Mouse (Mus musculus) stomach, embryonic 15.5 days (tissue): ENCODE measurements around the gene Adh1. TPM values are rescaled to one million over a fixed set of nuclear protein-coding genes. Genes with fewer than 3 reads are reported as not detected.

ENCODE experiments used
- ATAC-seq: fragments of 200-750 bp; cut with Nextera tagmentation; 2 replicates; pipeline ENCODE4 v1.8.0; 2017; ENCODE audit warnings: low read depth, moderate number of reproducible peaks, moderate TSS enrichment; ENCODE audit not compliant: insufficient read depth, low FRiP score
- H3K27ac ChIP-seq: fragments of 300-500 bp; sonication (generic); 2 replicates; pipeline ENCODE4 v1.5.1; 2015; ENCODE audit warnings: mild to moderate bottlenecking, inconsistent platforms
- H3K27me3 ChIP-seq: fragments of 300-500 bp; sonication (generic); replicated peaks from 2 replicates; pipeline ENCODE4 v1.6.1; 2015; ENCODE audit warnings: inconsistent platforms
- H3K36me3 ChIP-seq: fragments of 300-500 bp; sonication (generic); 2 replicates; pipeline ENCODE4 v1.6.1; 2015; ENCODE audit warnings: inconsistent platforms
- H3K4me1 ChIP-seq: fragments of 300-500 bp; sonication (generic); 2 replicates; pipeline ENCODE4 v1.6.1; 2015; ENCODE audit warnings: inconsistent platforms
- H3K4me2 ChIP-seq: fragments of 300-500 bp; sonication (generic); 2 replicates; pipeline ENCODE4 v1.6.1; 2015; ENCODE audit warnings: mild to moderate bottlenecking, inconsistent platforms
- H3K4me3 ChIP-seq: fragments of 300-500 bp; sonication (generic); replicated peaks from 2 replicates; pipeline ENCODE4 v1.5.1; 2015; ENCODE audit warnings: inconsistent platforms
- H3K9ac ChIP-seq: fragments of 300-500 bp; sonication (generic); 2 replicates; pipeline ENCODE4 v1.6.1; 2015; ENCODE audit warnings: inconsistent platforms
- H3K9me3 ChIP-seq: fragments of 300-500 bp; sonication (generic); 2 replicates; pipeline ENCODE4 v1.6.1; 2016; ENCODE audit warnings: inconsistent platforms
- WGBS: fragments of 180-500 bp; shearing (Covaris S2); methylation state at CpG from one replicate; pipeline ENCODE4 v1.1.7; 2015; 5-methylcytosine and 5-hydroxymethylcytosine counted together
- polyA plus RNA-seq: library from polyadenylated mRNA; unstranded; fragments of >200 nt; fragmentation: Nextera tagmentation; extraction: Ambion mirVana; gene quantifications from 2 replicates; pipeline ENCODE4 v1.2.1, GENCODE M21; 2015

Gene Adh1
- polyA plus RNA-seq, 1 experiment from 2014 or later = 40.9 TPM

- H3K4me1 ChIP-seq = peaks cover 6% of the 10 kb centered on the region; the same call in 1 of the 2 replicates
- 75% methylated on average over 4 of the region's 4 CpGs for WGBS
- no peak overlapping the region for H3K27ac ChIP-seq
- no peak overlapping the region for H3K4me3 ChIP-seq
- H3K27me3 ChIP-seq = no peaks in the 10 kb centered on the region
- no peak for ATAC-seq
- no peak overlapping the region for H3K4me2 ChIP-seq
- H3K9ac ChIP-seq = no peak overlapping the region
- H3K9me3 ChIP-seq = no peaks in the 10 kb centered on the region
- no peaks in the 10 kb centered on the region for H3K36me3 ChIP-seq
Measured at GRCm38 (mm10) chr3:138302676-138303075, 41.9 kb downstream of the Adh1 start.

GRCm38 (mm10) chr3:138303771-138304488, 43.1 kb downstream of the Adh1 start:
- Histone ChIP-seq H3K27ac (peak overlapping the region; percentile 45), H3K9ac (no peak overlapping the region), H3K27me3 (no peaks in the 10 kb centered on the region), H3K4me3 (no peak overlapping the region), H3K4me1 (peaks cover 6% of the 10 kb centered on the region; the same call in 1 of the 2 replicates), H3K9me3 (no peaks in the 10 kb centered on the region), H3K4me2 (no peak overlapping the region), H3K36me3 (no peaks in the 10 kb centered on the region)
- ATAC-seq = peak; percentile 45; the same call in 1 of the 2 replicates
- WGBS = 58% methylated on average over 6 of the region's 6 CpGs

- Histone ChIP-seq H3K27me3 (no peaks in the 10 kb centered on the region), H3K9me3 (no peaks in the 10 kb centered on the region), H3K36me3 (no peaks in the 10 kb centered on the region), H3K4me1 (peaks cover 6% of the 10 kb centered on the region; the same call in 1 of the 2 replicates), H3K4me3 (no peak overlapping the region), H3K4me2 (no peak overlapping the region), H3K9ac (no peak overlapping the region), H3K27ac (peak overlapping the region; percentile 45; the same call in 1 of the 2 replicates)
- WGBS = 33% methylated on average over 4 of the region's 4 CpGs
- ATAC-seq = no peak
Measured at GRCm38 (mm10) chr3:138304489-138304871, 43.7 kb downstream of the Adh1 start.

GRCm38 (mm10) chr3:138305486-138306289, 44.9 kb downstream of the Adh1 start:
- Histone ChIP-seq H3K9ac (no peak overlapping the region), H3K4me2 (peak overlapping the region; percentile 50; the same call in 1 of the 2 replicates), H3K27ac (peak overlapping the region; percentile 64; the same call in 1 of the 2 replicates), H3K4me3 (no peak overlapping the region), H3K4me1 (peaks cover 6% of the 10 kb centered on the region; the same call in 1 of the 2 replicates), H3K36me3 (no peaks in the 10 kb centered on the region), H3K9me3 (no peaks in the 10 kb centered on the region), H3K27me3 (no peaks in the 10 kb centered on the region)
- WGBS = 45% methylated on average over 10 of the region's 10 CpGs
- peak; percentile 64 for ATAC-seq

- Histone ChIP-seq H3K4me1 (peaks cover 6% of the 10 kb centered on the region; the same call in 1 of the 2 replicates), H3K9ac (no peak overlapping the region), H3K4me3 (no peak overlapping the region; the same call in 1 of the 2 replicates), H3K27ac (peak overlapping the region; percentile 64; the same call in 1 of the 2 replicates), H3K4me2 (peak overlapping the region; percentile 50), H3K9me3 (no peaks in the 10 kb centered on the region), H3K36me3 (no peaks in the 10 kb centered on the region), H3K27me3 (no peaks in the 10 kb centered on the region)
- WGBS = 17% methylated on average over 8 of the region's 8 CpGs
- peak; percentile 82 for ATAC-seq
Measured at GRCm38 (mm10) chr3:138306290-138306683, 45.5 kb downstream of the Adh1 start.

GRCm38 (mm10) chr3:138309910-138310309, 49.1 kb downstream of the Adh1 start:
- Histone ChIP-seq H3K4me2 (no peak overlapping the region), H3K9ac (no peak overlapping the region), H3K4me3 (no peak overlapping the region), H3K4me1 (peaks cover 6% of the 10 kb centered on the region; the same call in 1 of the 2 replicates), H3K9me3 (no peaks in the 10 kb centered on the region), H3K27me3 (no peaks in the 10 kb centered on the region), H3K27ac (no peak overlapping the region), H3K36me3 (no peaks in the 10 kb centered on the region)
- 74% methylated on average over 8 of the region's 8 CpGs for WGBS
- ATAC-seq = no peak

- Histone ChIP-seq H3K27me3 (no peaks in the 10 kb centered on the region), H3K4me2 (no peak overlapping the region), H3K36me3 (no peaks in the 10 kb centered on the region), H3K4me3 (no peak overlapping the region), H3K9me3 (no peaks in the 10 kb centered on the region), H3K4me1 (0 out of 2 replicates have a peak, but pooled peaks cover 2% of the 10 kb centered on the region), H3K27ac (no peak overlapping the region), H3K9ac (no peak overlapping the region)
- 85% methylated on average over 6 of the region's 6 CpGs for WGBS
- no peak for ATAC-seq
Measured at GRCm38 (mm10) chr3:138311015-138311414, 50.2 kb downstream of the Adh1 start.

- no peaks in the 10 kb centered on the region for H3K4me1 ChIP-seq
- H3K4me2 ChIP-seq = no peak within 1 kb of the TSS
- H3K27me3 ChIP-seq = no peaks in the 10 kb centered on the region
- no peak within 1 kb of the TSS for H3K9ac ChIP-seq
- H3K27ac ChIP-seq = no peak within 1 kb of the TSS
- 86% methylated on average over 5 of the region's 5 CpGs for WGBS
- no peaks in the 10 kb centered on the region for H3K9me3 ChIP-seq
- H3K4me3 ChIP-seq = no peak within 1 kb of the TSS
- no peaks in the 10 kb centered on the region for H3K36me3 ChIP-seq
- no peak for ATAC-seq
Measured at GRCm38 (mm10) chr3:138312965-138313364, 52.2 kb downstream of the Adh1 start, which contains the start of gene Adh6a. Adh6a (plus strand) TSS chr3:138313286.

- Histone ChIP-seq H3K4me1 (no peaks in the 10 kb centered on the region), H3K36me3 (no peaks in the 10 kb centered on the region), H3K4me2 (no peak overlapping the region), H3K9me3 (no peaks in the 10 kb centered on the region), H3K4me3 (no peak overlapping the region), H3K27me3 (no peaks in the 10 kb centered on the region), H3K27ac (no peak overlapping the region), H3K9ac (no peak overlapping the region)
- WGBS = 83% methylated on average over 2 of the region's 2 CpGs
- ATAC-seq = no peak
Measured at GRCm38 (mm10) chr3:138316908-138317472, 56.2 kb downstream of the Adh1 start.

GRCm38 (mm10) chr3:138325001-138325400, 64.2 kb downstream of the Adh1 start:
- Histone ChIP-seq H3K4me2 (no peak overlapping the region), H3K27ac (no peak overlapping the region), H3K4me1 (no peaks in the 10 kb centered on the region), H3K27me3 (no peaks in the 10 kb centered on the region), H3K4me3 (no peak overlapping the region), H3K9me3 (no peaks in the 10 kb centered on the region), H3K9ac (no peak overlapping the region), H3K36me3 (no peaks in the 10 kb centered on the region)
- 95% methylated on average over 17 of the region's 17 CpGs for WGBS
- no peak for ATAC-seq

- WGBS = 89% methylated on average over 6 of the region's 6 CpGs
- no peak overlapping the region for H3K4me2 ChIP-seq
- no peak for ATAC-seq
- no peak overlapping the region for H3K27ac ChIP-seq
- H3K4me3 ChIP-seq = no peak overlapping the region
- H3K36me3 ChIP-seq = no peaks in the 10 kb centered on the region
- H3K9ac ChIP-seq = no peak overlapping the region
- H3K9me3 ChIP-seq = no peaks in the 10 kb centered on the region
- no peaks in the 10 kb centered on the region for H3K27me3 ChIP-seq
- no peaks in the 10 kb centered on the region for H3K4me1 ChIP-seq
Measured at GRCm38 (mm10) chr3:138325466-138325865, 64.7 kb downstream of the Adh1 start.
